Mouse (Mus musculus): ENCODE measurements around the gene Zglp1. TPM values are rescaled to one million over a fixed set of nuclear protein-coding genes. Genes with fewer than 3 reads are reported as not detected.

The Zglp1 gene
- not detected in 2 replicates for polyA plus RNA-seq (2021; fragmentation: Nextera tagmentation)
- long read RNA-seq, experiment 1, result 0 reads
- long read RNA-seq, experiment 2, partial matches to known transcripts, result 0 of 1 reads
- long read RNA-seq, experiment 2, other reads (novel, unspliced or antisense), result 0 of 1 reads

GRCm38 (mm10) chr9:21067006-21067684, at the start of gene Zglp1:
Gene Zglp1, minus strand, starts transcription at chr9:21067093.

GRCm38 (mm10) chr9:21091707-21092320, 24.9 kb upstream of the Zglp1 start, which contains the start of the genes Gm38431 and Raver1:
Gene Gm38431, minus strand, starts transcription at chr9:21091997.
Gene Raver1, minus strand, starts transcription at chr9:21092008.

GRCm38 (mm10) chr9:21073044-21073840, 6.3 kb upstream of the Zglp1 start, which contains the start of the genes Gm49373 and Fdx1l:
Gene Gm49373, minus strand, starts transcription at chr9:21073096.
Gene Fdx1l, minus strand, starts transcription at chr9:21073614.

GRCm38 (mm10) chr9:21031896-21032351, 35.0 kb downstream of the Zglp1 start, which contains the start of gene Icam5:
Gene Icam5, plus strand, starts transcription at chr9:21032073.

GRCm38 (mm10) chr9:21029291-21030054, 37.4 kb downstream of the Zglp1 start, which contains the start of gene Icam4:
Gene Icam4, plus strand, starts transcription at chr9:21029373.

GRCm38 (mm10) chr9:21015571-21016130, 51.2 kb downstream of the Zglp1 start, which contains the start of gene Icam1:
Gene Icam1, plus strand, starts transcription at chr9:21015985.

Small RNAs within 50 kb of the gene (microRNA-seq; reads per million reads assigned to microRNA genes)
- gene Mir1900 (not detected), gene Mir7082 (not detected)

Other genes with a start within 250 kb of the Zglp1 start
- not detected in 2 replicates for gene Rdh8, start 248.6 kb downstream of the Zglp1 start, polyA plus RNA-seq (2021; fragmentation: Nextera tagmentation)
- gene A230050P20Rik, start 198.5 kb downstream of the Zglp1 start, polyA plus RNA-seq (2021; fragmentation: Nextera tagmentation), result 29.3 and 32.9 TPM in 2 replicates
- 20.1 and 21.8 TPM in 2 replicates for gene Angptl6, start 187.4 kb downstream of the Zglp1 start, polyA plus RNA-seq (2021; fragmentation: Nextera tagmentation)
- gene Ppan, start 178.9 kb downstream of the Zglp1 start, polyA plus RNA-seq (2021; fragmentation: Nextera tagmentation), result 13.0 and 17.4 TPM in 2 replicates
- gene Eif3g, start 168.5 kb downstream of the Zglp1 start, polyA plus RNA-seq (2021; fragmentation: Nextera tagmentation), result 184 and 197 TPM in 2 replicates
- 7.4 and 8.8 TPM in 2 replicates for gene Dnmt1, start 107.2 kb downstream of the Zglp1 start, polyA plus RNA-seq (2021; fragmentation: Nextera tagmentation)
- gene S1pr2, start 90.3 kb downstream of the Zglp1 start, polyA plus RNA-seq (2021; fragmentation: Nextera tagmentation), result 3.2 and 3.8 TPM in 2 replicates
- 135 and 156 TPM in 2 replicates for gene Mrpl4, start 64.4 kb downstream of the Zglp1 start, polyA plus RNA-seq (2021; fragmentation: Nextera tagmentation)
- gene Icam1, start 51.1 kb downstream of the Zglp1 start, polyA plus RNA-seq (2021; fragmentation: Nextera tagmentation), result 1.2 and 2.0 TPM in 2 replicates
- 2.9 and 3.0 TPM in 2 replicates for gene Icam4, start 37.7 kb downstream of the Zglp1 start, polyA plus RNA-seq (2021; fragmentation: Nextera tagmentation)
- gene Icam5, start 35.0 kb downstream of the Zglp1 start, polyA plus RNA-seq (2021; fragmentation: Nextera tagmentation), result 93.7 and 111 TPM in 2 replicates
- gene Gm49373, start 6.0 kb upstream of the Zglp1 start, polyA plus RNA-seq (2021; fragmentation: Nextera tagmentation), result 0.33 and 0.50 TPM in 2 replicates
- gene Fdx1l, start 6.5 kb upstream of the Zglp1 start, polyA plus RNA-seq (2021; fragmentation: Nextera tagmentation), result 201 and 219 TPM in 2 replicates
- 10.2 and 15.7 TPM in 2 replicates for gene Gm38431, start 24.9 kb upstream of the Zglp1 start, polyA plus RNA-seq (2021; fragmentation: Nextera tagmentation)
- gene Raver1, start 24.9 kb upstream of the Zglp1 start, polyA plus RNA-seq (2021; fragmentation: Nextera tagmentation), result 6.2 and 7.8 TPM in 2 replicates
- gene Tyk2, start 64.2 kb upstream of the Zglp1 start, polyA plus RNA-seq (2021; fragmentation: Nextera tagmentation), result 2.5 and 2.8 TPM in 2 replicates
- 160 and 167 TPM in 2 replicates for gene Cdc37, start 82.9 kb upstream of the Zglp1 start, polyA plus RNA-seq (2021; fragmentation: Nextera tagmentation)
- gene Pde4a, start 98.6 kb upstream of the Zglp1 start, polyA plus RNA-seq (2021; fragmentation: Nextera tagmentation), result 29.0 and 36.9 TPM in 2 replicates
- 66.2 and 66.6 TPM in 2 replicates for gene Keap1, start 172.3 kb upstream of the Zglp1 start, polyA plus RNA-seq (2021; fragmentation: Nextera tagmentation)
- 17.8 and 19.0 TPM in 2 replicates for gene S1pr5, start 181.3 kb upstream of the Zglp1 start, polyA plus RNA-seq (2021; fragmentation: Nextera tagmentation)
- 40.2 and 43.9 TPM in 2 replicates for gene Atg4d, start 198.2 kb upstream of the Zglp1 start, polyA plus RNA-seq (2021; fragmentation: Nextera tagmentation)
- 2.3 and 4.6 TPM in 2 replicates for gene Kri1, start 220.9 kb upstream of the Zglp1 start, polyA plus RNA-seq (2021; fragmentation: Nextera tagmentation)
- gene Cdkn2d, start 224.3 kb upstream of the Zglp1 start, polyA plus RNA-seq (2021; fragmentation: Nextera tagmentation), result 98.6 and 114 TPM in 2 replicates
- 0.53 and 0.93 TPM in 2 replicates for gene Ap1m2, start 245.2 kb upstream of the Zglp1 start, polyA plus RNA-seq (2021; fragmentation: Nextera tagmentation)

Data from layer of hippocampus, adult 6 months (tissue).